Mouse (Mus musculus): ENCODE data around the gene Gm17361. TPM values are rescaled to one million over a fixed set of nuclear protein-coding genes. Genes with fewer than 3 reads are reported as not detected.
"Not testable (repeated sequence)": the region's sequence is repeated elsewhere in the genome, so short reads cannot be mapped to it uniquely, and the experiment has no call there.

The Gm17361 gene
- polyA plus RNA-seq (2015; fragmentation: Nextera tagmentation; extraction: Ambion mirVana), result not detected in 2 replicates

DNA sequence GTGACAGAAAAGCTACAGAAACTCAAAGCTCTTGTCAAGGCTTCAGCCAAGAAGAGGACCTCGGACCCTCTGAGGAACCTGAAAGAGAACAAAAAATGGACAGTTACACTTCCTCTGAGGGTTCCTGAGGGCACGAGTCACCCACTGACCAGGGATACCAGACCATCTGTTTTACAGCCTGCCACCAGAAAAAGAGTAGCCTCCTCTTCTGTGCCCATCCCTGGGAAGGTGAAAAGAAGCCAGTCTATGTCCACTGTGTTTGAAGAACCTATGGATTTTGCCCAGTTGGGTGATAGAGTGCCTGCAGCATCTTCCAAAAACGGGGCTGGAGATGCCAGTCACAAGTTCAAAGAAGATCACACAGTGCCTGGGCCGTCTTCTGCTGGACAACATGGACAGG is at the start of gene Gm17361:
Gene Gm17361, plus strand, starts transcription at position 301 of the 400 bp plus-strand sequence.
- not testable (repeated sequence) for H3K36me3 ChIP-seq; H3K4me3 ChIP-seq (replicated peaks); ATAC-seq (ENCODE audit: low FRiP score); H3K27ac ChIP-seq (replicated peaks); H3K9ac ChIP-seq (replicated peaks); H3K4me2 ChIP-seq; H3K27me3 ChIP-seq (replicated peaks); H3K9me3 ChIP-seq (replicated peaks); H3K4me1 ChIP-seq
- no CpG with 5 or more reads among the region's 4 CpGs for WGBS
